In genomic region chr19:58903899-58904327, GRCm38 (mm10) we compare ENCODE assay signal across 8 mouse cellular contexts. TPM values are rescaled to one million over a fixed set of nuclear protein-coding genes. Genes with fewer than 3 reads are reported as not detected.
DNase-seq lines count a peak whose midpoint lies in the region; ATAC-seq and TF ChIP-seq lines count a peak whose summit lies in the region.

No protein-coding gene starts in this region.

- peak overlapping the region; percentile 55 for H3K4me2 ChIP-seq in intestine, embryonic 15.5 days (replicated peaks)
- peak overlapping the region; percentile 35 for H3K4me2 ChIP-seq in midbrain, embryonic 11.5 days

- no peaks in the 10 kb centered on the region for H3K36me3 ChIP-seq in intestine, embryonic 15.5 days
- no peaks in the 10 kb centered on the region for H3K36me3 ChIP-seq in midbrain, embryonic 11.5 days (ENCODE audit: control insufficient read depth, insufficient read depth, low read length)
- no peaks in the 10 kb centered on the region for H3K36me3 ChIP-seq in small intestine, adult 2 months (ENCODE audit: control insufficient read depth, insufficient read depth, low read length)

- intact Hi-C loops in gastrocnemius, postnatal 36 days (cut with DNase I): loop anchor here (1.0 kb wide), 1 partner anchor 98 kb away; no protein-coding TSS in a partner anchor
- intact Hi-C loops in left cerebral cortex, postnatal 36 days (cut with DNase I): loop anchor here (1.0 to 2.0 kb wide), 2 partner anchors 98 to 141 kb away; no protein-coding TSS in a partner anchor

- TF ChIP-seq CTCF in small intestine, adult 2 months (IDR thresholded peaks at IDR 0.05; ENCODE audit: extremely low read depth, insufficient read length, insufficient replicate concordance, low read depth, low read length): peak; percentile 97; the same call in 1 of the 2 replicates

- no peak overlapping the region for H3K9ac ChIP-seq in intestine, embryonic 15.5 days
- H3K9ac ChIP-seq in midbrain, embryonic 11.5 days (ENCODE audit: low read length): peak overlapping the region; percentile 41

- no peaks in the 10 kb centered on the region for H3K4me1 ChIP-seq in intestine, embryonic 15.5 days (replicated peaks)
- H3K4me1 ChIP-seq in midbrain, embryonic 11.5 days (ENCODE audit: control insufficient read depth, insufficient read depth, low read length): no peaks in the 10 kb centered on the region
- no peaks in the 10 kb centered on the region for H3K4me1 ChIP-seq in small intestine, adult 2 months (ENCODE audit: control insufficient read depth, insufficient read depth, insufficient read length, low read length)

- peak overlapping the region; percentile 23 for H3K4me3 ChIP-seq in intestine, embryonic 15.5 days (replicated peaks)
- H3K4me3 ChIP-seq in midbrain, embryonic 11.5 days (ENCODE audit: low read depth, low read length): 0 out of 2 replicates have a peak overlapping the region, but pooled peaks have one; percentile 8
- H3K4me3 ChIP-seq in small intestine, adult 2 months (ENCODE audit: low read depth, low read length): no peak overlapping the region; the same call in 1 of the 2 replicates

- under 1% methylated on average over 11 of the region's 11 CpGs for WGBS in intestine, embryonic 15.5 days
- WGBS in midbrain, embryonic 11.5 days: under 1% methylated on average over 11 of the region's 11 CpGs
- under 1% methylated on average over 11 of the region's 11 CpGs for WGBS in small intestine, adult 2 months

- DNase-seq in adrenal gland, adult 18-20 months (ENCODE audit: low spot score in 2 of 2): peak; percentile 91 to 92
- peak; percentile 94 for DNase-seq in embryo, embryonic 10.5 days (ENCODE audit: low spot score)
- DNase-seq in gastrocnemius, postnatal 36 days: peak; percentile 82 to 84
- peak; percentile 83 to 87 for DNase-seq in left cerebral cortex, postnatal 36 days (ENCODE audit: low spot score in 2 of 2)
- DNase-seq in midbrain, embryonic 11.5 days (ENCODE audit: low spot score, missing footprints): peak; percentile 99

- no peaks in the 10 kb centered on the region for H3K9me3 ChIP-seq in intestine, embryonic 15.5 days
- no peaks in the 10 kb centered on the region for H3K9me3 ChIP-seq in midbrain, embryonic 11.5 days (ENCODE audit: control insufficient read depth, low read length)

- H3K27ac ChIP-seq in intestine, embryonic 15.5 days: peak overlapping the region; percentile 33
- no peak overlapping the region for H3K27ac ChIP-seq in midbrain, embryonic 11.5 days (ENCODE audit: low read depth, low read length)
- H3K27ac ChIP-seq in small intestine, adult 2 months (ENCODE audit: insufficient read depth, low read depth, low read length): no peak overlapping the region

- H3K27me3 ChIP-seq in intestine, embryonic 15.5 days (replicated peaks): no peaks in the 10 kb centered on the region; the same call in 1 of the 2 replicates
- H3K27me3 ChIP-seq in midbrain, embryonic 11.5 days (ENCODE audit: control insufficient read depth, insufficient read depth, low read length): no peaks in the 10 kb centered on the region
- no peaks in the 10 kb centered on the region for H3K27me3 ChIP-seq in small intestine, adult 2 months (ENCODE audit: control insufficient read depth, insufficient read depth, low read length)

- ATAC-seq in intestine, embryonic 15.5 days: peak; percentile 84
- peak; percentile 52 for ATAC-seq in midbrain, embryonic 11.5 days (ENCODE audit: low FRiP score)
- ATAC-seq in monocyte, adult 5-6 weeks (replicated peaks; ENCODE audit: insufficient number of reproducible peaks, low FRiP score, low TSS enrichment, poor library complexity, severe bottlenecking): no peak; the same call in 1 of the 2 replicates

- TF ChIP-seq POLR2A in small intestine, adult 2 months (IDR thresholded peaks at IDR 0.05; ENCODE audit: low read depth, low read length): no peak

RNA-seq across cellular contexts. Expression of gene Eno4, which starts 39.3 kb away (rescaled TPM):
- under 1 TPM; 0.30 to 0.42 TPM for total RNA-seq in adrenal gland, adult 18-20 months (2021)
- total RNA-seq in gastrocnemius, postnatal 36 days (2021): not detected
- 0.24 and 0.40 TPM in 2 replicates for polyA plus RNA-seq in intestine, embryonic 15.5 days (2015; fragmentation: Nextera tagmentation; extraction: Ambion mirVana)
- total RNA-seq in left cerebral cortex, postnatal 36 days (2021): 1 to 10 TPM; 2.2 to 2.4 TPM
- 0.39 and 0.45 TPM in 2 replicates for polyA plus RNA-seq in midbrain, embryonic 11.5 days (2014; fragmentation: Nextera tagmentation; extraction: Ambion mirVana)
- polyA plus RNA-seq in small intestine, adult 2 months (2012; rRNA removed): not detected in 2 replicates
- total RNA-seq in monocyte, adult 5-6 weeks (2017): not detected in 3 replicates

RNA-seq across cellular contexts. Expression of gene Hspa12a, which starts 39.5 kb away (rescaled TPM):
- total RNA-seq in adrenal gland, adult 18-20 months (2021): 100 to 1,000 TPM in 1 of 2 experiments, 10 to 100 TPM in 1; 60.3 to 148 TPM
- total RNA-seq in gastrocnemius, postnatal 36 days (2021): 1 to 10 TPM; 4.0 to 6.4 TPM
- 4.9 and 5.6 TPM in 2 replicates for polyA plus RNA-seq in intestine, embryonic 15.5 days (2015; fragmentation: Nextera tagmentation; extraction: Ambion mirVana)
- total RNA-seq in left cerebral cortex, postnatal 36 days (2021): 100 to 1,000 TPM; 217 to 223 TPM
- polyA plus RNA-seq in midbrain, embryonic 11.5 days (2014; fragmentation: Nextera tagmentation; extraction: Ambion mirVana): 9.3 and 10.6 TPM in 2 replicates
- polyA plus RNA-seq in small intestine, adult 2 months (2012; rRNA removed): 2.6 and 16.7 TPM in 2 replicates
- total RNA-seq in monocyte, adult 5-6 weeks (2017): 0.10 to 1.2 TPM (median 0.76 TPM) in 3 replicates

Comparison
In these comparisons a context has a peak if more than half of its experiments do, and no peak if none do; other contexts are left out.
1. RNA of gene Hspa12a, which starts 39.5 kb away (total RNA-seq): 217 to 223 TPM in left cerebral cortex, postnatal 36 days and 60.3 to 148 TPM in adrenal gland, adult 18-20 months; 4.0 to 6.4 TPM in gastrocnemius, postnatal 36 days and 0.10 to 1.2 TPM in monocyte, adult 5-6 weeks; every median in the first group is over 4 times any median in the second.
2. Peak in every context shown above with its lines, with median percentiles within 50 percentile points of each other: DNase-seq.